Mouse (Mus musculus) stomach, postnatal 0 days (tissue): ENCODE results near the gene Hoxb6. TPM values are rescaled to one million over a fixed set of nuclear protein-coding genes. Genes with fewer than 3 reads are reported as not detected.

Source experiments
- ATAC-seq: fragments of 200-750 bp; cut with Nextera tagmentation; 2 replicates; pipeline ENCODE4 v1.8.0; 2017; ENCODE audit not compliant: low FRiP score, low TSS enrichment
- DNase-seq: peaks from one replicate; pipeline ENCODE4 v3.0.0-alpha.2; 2016; ENCODE audit warnings: low spot score
- H3K27ac ChIP-seq: fragments of 300-500 bp; sonication (generic); replicated peaks from 2 replicates; pipeline ENCODE4 v1.5.1; 2014; ENCODE audit warnings: mild to moderate bottlenecking, control low read depth
- H3K27me3 ChIP-seq: fragments of 300-500 bp; sonication (generic); 2 replicates; pipeline ENCODE4 v1.6.1; 2014; ENCODE audit warnings: low read length; ENCODE audit not compliant: control insufficient read depth, insufficient read depth
- H3K36me3 ChIP-seq: fragments of 300-500 bp; sonication (generic); 2 replicates; pipeline ENCODE4 v1.6.1; 2014; ENCODE audit warnings: low read length, mixed read lengths; ENCODE audit not compliant: control insufficient read depth, insufficient read depth
- H3K4me1 ChIP-seq: fragments of 300-500 bp; sonication (generic); replicated peaks from 2 replicates; pipeline ENCODE4 v1.6.1; 2014; ENCODE audit warnings: antibody characterized with exemption; ENCODE audit not compliant: control insufficient read depth, insufficient read depth
- H3K4me2 ChIP-seq: fragments of 300-500 bp; sonication (generic); replicated peaks from 2 replicates; pipeline ENCODE4 v1.6.1; 2014; ENCODE audit warnings: low read depth, mild to moderate bottlenecking, control low read depth, moderate library complexity
- H3K4me3 ChIP-seq: fragments of 300-500 bp; sonication (generic); 2 replicates; pipeline ENCODE4 v1.5.1; 2014; ENCODE audit warnings: low read depth, low read length, control low read depth
- H3K9ac ChIP-seq: fragments of 300-500 bp; sonication (generic); 2 replicates; pipeline ENCODE4 v1.6.1; 2014; ENCODE audit warnings: mild to moderate bottlenecking, low read length, control low read depth, mixed read lengths
- H3K9me3 ChIP-seq: fragments of 300-500 bp; sonication (generic); 2 replicates; pipeline ENCODE4 v1.6.1; 2016; ENCODE audit warnings: low read length; ENCODE audit not compliant: control insufficient read depth
- CTCF ChIP-seq: IDR thresholded peaks from 2 replicates; pipeline ENCODE4 v1.5.1; 2016; ENCODE audit warnings: antibody characterized with exemption, low read depth, mild to moderate bottlenecking, moderate library complexity
- EP300 ChIP-seq: optimal IDR thresholded peaks from 2 replicates; pipeline ENCODE3; 2016; ENCODE audit warnings: antibody characterized with exemption
- WGBS: fragments of 180-500 bp; shearing (Covaris S2); extraction: QIAGEN DNeasy Blood & Tissue Kit; methylation state at CpG from one replicate; pipeline ENCODE4 v1.1.7; 2014; 5-methylcytosine and 5-hydroxymethylcytosine counted together
- polyA plus RNA-seq: library from polyadenylated mRNA; unstranded; fragments of >200 nt; fragmentation: Nextera tagmentation; extraction: Ambion mirVana; gene quantifications from 2 replicates; pipeline ENCODE4 v1.2.1, GENCODE M21; 2015

Gene Hoxb6
- polyA plus RNA-seq, 1 experiment from 2014 or later, result 7.9 TPM

DNA sequence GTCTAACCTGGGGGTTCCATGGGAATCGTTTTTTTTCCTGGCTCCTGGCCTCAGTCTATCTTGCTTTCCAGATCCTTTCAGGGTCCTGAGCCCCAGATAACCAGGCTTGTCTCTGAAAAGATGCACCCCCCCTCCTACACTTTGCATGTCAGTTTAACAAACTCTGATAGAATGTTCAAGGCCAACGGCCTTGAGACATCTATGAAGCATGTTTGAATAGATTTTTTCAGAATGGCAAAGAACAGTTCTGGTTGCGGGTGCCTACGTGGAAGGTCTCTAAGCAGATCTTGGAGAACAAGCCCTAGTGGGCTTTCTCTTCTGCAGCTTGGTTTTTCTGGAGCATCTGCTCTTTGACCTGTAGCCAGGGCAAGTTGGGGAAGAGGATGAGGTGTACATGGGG is 16.5 kb downstream of the Hoxb6 start:
- Histone ChIP-seq H3K4me3 (peak overlapping the region; percentile 31; the same call in 1 of the 2 replicates), H3K27ac (peak overlapping the region; percentile 86), H3K4me1 (no peaks in the 10 kb centered on the region), H3K4me2 (peak overlapping the region; percentile 72), H3K27me3 (0 out of 2 replicates have a peak, but pooled peaks cover 2% of the 10 kb centered on the region), H3K9ac (peak overlapping the region; percentile 64; the same call in 1 of the 2 replicates), H3K9me3 (no peaks in the 10 kb centered on the region), H3K36me3 (no peaks in the 10 kb centered on the region)
- TF ChIP-seq CTCF (no peak), EP300 (no peak)
- DNase-seq (no peak), ATAC-seq (no peak)
- 22% methylated on average over 4 of the region's 4 CpGs for WGBS

- 32% methylated on average over 4 of the region's 4 CpGs for WGBS
- Histone ChIP-seq H3K4me2 (peak overlapping the region; percentile 72), H3K36me3 (no peaks in the 10 kb centered on the region), H3K4me1 (no peaks in the 10 kb centered on the region), H3K27ac (peak overlapping the region; percentile 86), H3K27me3 (0 out of 2 replicates have a peak, but pooled peaks cover 2% of the 10 kb centered on the region), H3K9ac (peak overlapping the region; percentile 64; the same call in 1 of the 2 replicates), H3K9me3 (no peaks in the 10 kb centered on the region), H3K4me3 (peak overlapping the region; percentile 31; the same call in 1 of the 2 replicates)
- ATAC-seq, result no peak
- TF ChIP-seq EP300 (no peak), CTCF (no peak)
- DNase-seq, result no peak
Measured at GRCm38 (mm10) chr11:96309288-96309687, 17.0 kb downstream of the Hoxb6 start.

DNA sequence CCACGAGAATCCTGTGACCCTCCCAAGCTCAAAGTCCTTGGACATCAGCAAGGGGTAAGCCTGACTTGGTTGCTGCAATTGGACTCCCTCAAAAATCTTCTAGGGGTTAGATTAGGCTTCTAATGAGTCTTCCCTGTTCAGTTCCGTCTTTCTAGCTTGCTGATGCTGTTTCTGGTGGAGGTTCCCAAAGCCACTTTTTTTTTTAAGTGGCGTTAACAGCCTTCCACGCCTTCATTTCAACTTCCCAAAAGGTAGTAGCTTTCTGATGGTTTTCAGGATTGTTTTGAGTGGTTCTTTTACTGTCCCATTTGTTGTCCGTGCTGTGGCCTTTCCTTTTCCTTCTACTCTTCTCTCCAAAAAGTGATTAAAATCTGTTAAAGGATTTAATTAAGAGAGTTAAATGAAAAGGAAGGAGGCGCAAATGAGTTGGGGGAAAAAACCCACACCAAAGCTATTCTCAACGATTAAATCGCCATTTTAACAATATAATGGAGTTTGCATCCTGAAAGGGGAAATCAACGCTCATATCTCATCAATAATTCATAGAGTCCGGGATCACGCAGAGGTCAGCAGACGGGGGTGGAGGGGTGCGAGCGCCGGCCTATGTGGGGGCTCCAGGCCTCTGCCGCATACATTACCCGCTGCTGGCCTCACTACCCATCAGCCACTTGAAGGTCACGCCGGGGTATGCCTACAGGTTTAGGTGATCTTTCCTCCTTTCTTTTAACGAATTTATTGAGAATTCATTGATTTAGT is 18.1 kb downstream of the Hoxb6 start:
- Histone ChIP-seq H3K4me2 (peak overlapping the region; percentile 72), H3K9me3 (no peaks in the 10 kb centered on the region), H3K4me3 (peak overlapping the region; percentile 31), H3K4me1 (no peaks in the 10 kb centered on the region), H3K27me3 (peaks cover 2% of the 10 kb centered on the region; the same call in 1 of the 2 replicates), H3K27ac (peak overlapping the region; percentile 86), H3K36me3 (no peaks in the 10 kb centered on the region), H3K9ac (peak overlapping the region; percentile 54)
- TF ChIP-seq EP300 (no peak), CTCF (no peak)
- DNase-seq (no peak), ATAC-seq (no peak)
- 23% methylated on average over 20 of the region's 20 CpGs for WGBS

GRCm38 (mm10) chr11:96311097-96311496 is 18.8 kb downstream of the Hoxb6 start:
- H3K4me3 ChIP-seq, result peak overlapping the region; percentile 31
- no peaks in the 10 kb centered on the region for H3K4me1 ChIP-seq
- peak overlapping the region; percentile 72 for H3K4me2 ChIP-seq
- H3K27ac ChIP-seq, result peak overlapping the region; percentile 53
- no peak for DNase-seq
- H3K9ac ChIP-seq, result peak overlapping the region; percentile 54
- H3K9me3 ChIP-seq, result no peaks in the 10 kb centered on the region
- H3K36me3 ChIP-seq, result no peaks in the 10 kb centered on the region
- 9% methylated on average over 6 of the region's 6 CpGs for WGBS
- ATAC-seq, result no peak
- no peak for TF ChIP-seq CTCF
- no peak for TF ChIP-seq EP300
- peaks cover 6% of the 10 kb centered on the region; the same call in 1 of the 2 replicates for H3K27me3 ChIP-seq

- Histone ChIP-seq H3K9me3 (no peaks in the 10 kb centered on the region), H3K4me2 (peak overlapping the region; percentile 72), H3K36me3 (no peaks in the 10 kb centered on the region), H3K4me3 (peak overlapping the region; percentile 31), H3K9ac (peak overlapping the region; percentile 54), H3K27ac (peak overlapping the region; percentile 53), H3K4me1 (no peaks in the 10 kb centered on the region), H3K27me3 (peaks cover 6% of the 10 kb centered on the region; the same call in 1 of the 2 replicates)
- ATAC-seq, result peak; percentile 84; the same call in 1 of the 2 replicates
- 3% methylated on average over 31 of the region's 31 CpGs for WGBS
- DNase-seq, result peak; percentile 65
- no peak for TF ChIP-seq EP300
- TF ChIP-seq CTCF, result peak; percentile 83
Measured at GRCm38 (mm10) chr11:96311520-96312417, 19.5 kb downstream of the Hoxb6 start.
